Mouse (Mus musculus) c-Kit-positive CD71-positive TER-119-positive erythroid progenitor cells, embryonic 14.5 days (primary cell): ENCODE results near the gene Krt35.

Source experiments
- DNase-seq: peaks from one replicate; pipeline ENCODE4 v3.0.0-alpha.2; 2013; ENCODE audit warnings: low spot score

Krt35 gene

GRCm38 (mm10) chr11:100066236-100067010, 29.6 kb downstream of the Krt35 start:
- DNase-seq, result no peak

- no peak for DNase-seq
These were observed 37.2 kb downstream of the Krt35 start for GRCm38 (mm10) chr11:100058875-100059274.

- no peak for DNase-seq
These were observed 40.1 kb downstream of the Krt35 start for GRCm38 (mm10) chr11:100055686-100056655.

GRCm38 (mm10) chr11:100050451-100050850, 45.6 kb downstream of the Krt35 start, which contains the start of gene Krt31:
TSS of gene Krt31 (minus strand) at chr11:100050551.
- no peak for DNase-seq

GRCm38 (mm10) chr11:100047193-100047592, 48.8 kb downstream of the Krt35 start:
- DNase-seq, result no peak

GRCm38 (mm10) chr11:100046303-100046866, 49.7 kb downstream of the Krt35 start:
- DNase-seq, result no peak
